Mouse (Mus musculus) cerebellum, adult 8-10 months (tissue): ENCODE results near the gene Grhl1.
A peak's percentile ranks its signal among the peaks of the same experiment; 100 is the strongest.
"Not testable (repeated sequence)": the region's sequence is repeated elsewhere in the genome, so short reads cannot be mapped to it uniquely, and the experiment has no call there.

Experiments used
- DNase-seq: peaks from one replicate; pipeline ENCODE4 v3.0.0; 2022

Gene Grhl1

DNA sequence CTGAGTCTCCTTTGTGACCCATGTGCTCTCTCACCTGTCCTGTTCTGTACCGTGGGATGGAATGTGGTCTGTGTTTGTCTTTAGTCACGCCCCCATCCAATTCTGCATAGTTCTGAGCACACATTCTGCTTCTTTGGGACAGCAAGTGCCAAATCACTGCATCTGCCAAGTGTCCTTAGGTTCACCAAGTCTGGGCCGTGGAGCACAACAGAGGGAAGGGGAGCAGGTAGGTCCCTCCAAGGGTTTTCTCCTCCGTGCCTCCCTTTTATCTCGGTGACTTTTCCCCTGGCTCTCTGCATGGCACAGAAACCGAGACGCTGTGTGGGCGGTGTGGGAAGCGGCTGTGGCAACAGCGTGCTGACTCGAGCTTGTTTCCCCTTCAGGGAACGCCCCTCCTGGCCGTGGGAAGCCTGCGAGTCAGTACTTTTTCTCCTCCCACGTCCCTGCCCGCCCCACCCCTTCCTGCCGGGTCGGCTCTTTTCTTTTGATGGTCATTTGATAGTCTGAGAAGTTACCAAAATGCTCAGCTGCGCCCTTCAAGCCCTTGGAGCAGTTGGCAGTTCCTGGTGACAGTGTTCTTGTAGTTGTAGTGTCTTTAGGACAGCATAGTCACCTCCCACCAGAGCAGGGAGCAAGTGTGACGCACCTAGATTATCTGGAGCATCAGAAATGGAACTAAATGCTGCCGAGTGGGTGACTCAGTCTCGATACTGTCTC lies 21.0 kb downstream of the Grhl1 start:
- DNase-seq = no peak

DNA sequence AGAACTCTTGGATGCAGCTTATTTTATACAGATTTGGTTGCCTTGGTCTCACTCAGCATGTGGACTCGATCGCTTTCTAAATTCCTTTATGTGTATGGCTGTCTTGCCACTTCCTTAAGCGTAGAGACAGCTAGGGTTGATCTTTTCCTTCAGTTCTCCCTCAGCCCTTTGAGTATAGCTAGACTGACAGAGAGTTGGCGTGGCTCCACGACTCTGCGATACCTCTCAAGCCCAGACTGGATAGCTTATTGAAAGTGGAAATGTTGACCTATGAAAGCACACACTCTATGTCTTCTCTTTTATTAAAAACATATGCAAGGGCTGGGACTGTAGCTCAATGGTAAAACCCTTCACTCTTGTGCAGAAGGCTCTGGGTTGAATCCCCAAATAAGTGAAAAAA lies 25.3 kb downstream of the Grhl1 start:
- no peak for DNase-seq

DNA sequence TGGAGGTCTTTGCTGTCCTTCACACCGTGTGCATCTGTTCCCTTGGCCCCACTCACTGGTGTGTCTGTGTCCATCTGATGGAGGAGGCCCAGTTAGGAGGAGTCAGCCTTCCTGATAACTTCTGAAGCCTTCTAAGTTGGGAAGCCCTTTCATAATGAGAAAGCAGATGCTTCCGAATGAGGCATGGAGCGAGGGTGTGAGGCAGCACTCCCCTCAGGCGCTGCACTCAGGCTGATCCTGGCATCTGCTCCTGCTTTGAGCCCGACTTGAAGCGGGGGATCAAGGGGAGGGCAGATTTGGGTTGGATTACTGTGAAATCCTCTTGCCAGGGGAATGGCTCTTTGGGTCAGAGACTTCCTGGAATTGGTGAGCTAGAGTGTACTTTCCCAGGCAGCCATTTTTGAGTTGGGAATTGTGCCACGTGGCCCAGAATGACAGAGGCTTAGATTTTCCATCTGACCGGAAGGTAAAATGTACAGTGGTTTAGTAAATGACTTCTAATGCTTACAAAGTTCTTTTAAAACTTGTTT lies 27.3 kb downstream of the Grhl1 start:
- no peak for DNase-seq

DNA sequence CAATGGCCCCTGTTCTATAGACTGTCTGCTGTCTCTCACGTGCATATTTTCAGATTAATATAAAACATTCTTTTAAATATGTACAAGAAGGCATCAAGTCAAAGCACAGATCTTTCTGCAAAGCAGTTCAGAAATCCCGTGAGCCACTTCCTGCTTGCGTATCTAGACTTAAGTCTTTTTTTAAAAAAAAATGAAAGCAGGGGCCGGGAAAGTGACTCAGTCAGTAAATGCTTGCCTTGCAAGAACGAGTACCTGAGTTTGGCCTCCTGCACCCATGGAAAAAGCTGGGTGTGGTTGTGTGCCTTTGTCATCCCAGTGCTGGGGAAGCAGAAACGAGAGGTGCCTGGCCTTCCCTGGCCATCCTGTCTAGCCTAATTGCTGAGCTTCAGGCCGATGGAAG lies 28.0 kb downstream of the Grhl1 start:
- no peak for DNase-seq

DNA sequence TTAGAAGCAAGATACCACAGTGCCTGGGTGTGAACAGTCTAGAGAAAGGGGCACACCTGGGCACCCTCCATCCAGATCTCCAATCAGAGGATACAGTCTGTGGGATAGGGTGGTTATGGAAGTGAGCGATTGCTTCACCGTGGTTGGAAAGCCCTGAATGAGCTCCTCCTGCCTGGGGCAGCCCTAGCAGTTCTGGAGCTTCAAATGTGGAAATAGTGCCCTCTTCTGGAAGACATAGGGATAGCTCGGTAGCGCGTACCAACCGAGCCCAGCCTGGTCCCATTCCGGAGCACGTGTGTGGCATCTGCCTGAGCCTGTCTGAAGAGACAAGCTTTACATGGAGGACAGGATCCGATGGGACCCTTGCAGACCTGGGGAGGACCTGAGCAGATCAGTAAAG lies 28.7 kb downstream of the Grhl1 start:
- DNase-seq = peak; percentile 63

DNA sequence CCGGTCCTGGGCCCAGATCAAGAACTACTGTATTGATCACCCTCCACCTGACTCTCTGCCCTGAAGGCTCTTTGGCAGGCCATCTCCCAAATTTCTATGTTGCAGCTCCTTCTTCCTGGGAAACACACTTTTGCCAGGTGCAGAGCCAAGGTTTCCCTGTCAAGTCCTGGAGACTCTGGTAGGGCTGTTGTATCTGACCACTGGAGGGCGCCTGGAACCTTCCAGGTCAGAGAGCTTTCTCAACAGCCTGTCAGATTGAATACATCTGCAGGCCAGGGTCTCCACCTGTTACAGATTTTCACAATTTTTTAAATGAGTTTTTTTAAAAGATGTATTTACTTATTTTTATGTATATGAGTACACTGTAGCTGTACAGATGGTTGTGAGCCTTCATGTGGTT lies 31.2 kb downstream of the Grhl1 start:
- DNase-seq = peak; percentile 38

DNA sequence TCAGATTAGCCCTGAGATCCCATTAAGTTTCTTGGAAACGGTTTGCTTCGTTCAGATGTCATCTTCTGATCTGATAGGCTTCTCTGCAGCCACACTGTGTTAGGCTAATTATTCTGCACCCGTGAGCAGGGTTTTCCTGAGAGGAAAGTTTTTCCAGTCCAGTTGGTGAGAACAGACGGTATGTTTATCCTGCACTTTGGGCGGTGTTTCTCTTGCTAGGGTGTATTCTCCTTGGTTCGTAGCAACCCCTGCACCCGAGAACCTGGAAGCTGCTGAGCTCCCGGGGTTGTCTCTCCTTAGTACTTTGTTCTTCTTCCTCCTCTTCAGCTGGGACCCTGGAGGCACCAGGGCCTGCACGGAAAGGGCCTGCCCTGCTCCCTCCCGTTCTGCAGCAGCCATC lies 34.1 kb downstream of the Grhl1 start:
- no peak for DNase-seq

DNA sequence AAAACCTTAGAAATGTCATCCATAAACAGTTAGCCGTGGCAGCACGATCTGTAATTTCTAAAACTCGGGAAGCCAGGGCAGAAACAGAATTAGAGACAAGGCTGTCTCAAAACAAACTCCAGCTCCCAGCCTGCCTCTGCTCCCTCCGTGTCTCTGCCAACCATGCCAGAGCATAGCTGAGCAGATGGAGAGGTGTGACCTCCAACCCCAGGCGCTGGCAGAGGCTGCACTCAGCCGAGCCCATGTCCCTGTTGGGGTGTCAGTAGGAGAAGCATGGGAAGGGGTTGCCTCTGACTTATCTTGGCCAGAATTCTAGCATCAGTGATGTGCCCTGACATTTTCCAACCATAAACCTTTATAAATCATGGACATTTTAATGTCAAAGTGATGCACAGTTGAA lies 40.5 kb downstream of the Grhl1 start:
- no peak for DNase-seq

DNA sequence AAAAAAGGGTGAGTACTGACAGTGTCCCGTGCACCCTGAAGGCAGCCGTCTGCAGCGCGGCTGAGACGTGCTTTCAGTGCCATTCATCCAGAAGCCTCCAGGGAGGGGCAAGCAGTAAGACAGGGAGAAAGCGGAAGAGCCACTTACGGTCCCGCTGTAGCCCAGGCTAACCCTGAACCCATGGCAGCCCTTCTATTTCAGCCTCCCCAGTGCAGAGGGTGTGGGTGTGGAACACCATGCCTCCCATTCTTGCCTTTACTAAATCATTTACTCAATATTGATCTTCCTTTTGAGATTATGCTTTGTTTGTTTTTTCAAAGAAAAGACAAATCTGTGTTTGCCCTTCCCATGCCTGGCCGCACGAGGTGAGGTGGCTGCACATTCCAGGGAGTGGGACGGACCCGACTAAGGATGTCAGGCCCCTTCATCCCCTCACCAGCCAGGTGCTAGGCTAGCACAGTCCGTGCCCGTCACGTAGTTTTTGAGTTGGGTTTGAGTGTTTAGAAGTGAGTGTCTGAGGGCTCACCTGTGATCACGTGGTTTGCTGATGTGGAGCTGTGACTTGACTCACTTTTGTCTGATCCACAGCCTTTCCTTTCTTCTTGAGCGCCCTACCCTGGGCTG lies 42.5 kb downstream of the Grhl1 start:
- DNase-seq = no peak

DNA sequence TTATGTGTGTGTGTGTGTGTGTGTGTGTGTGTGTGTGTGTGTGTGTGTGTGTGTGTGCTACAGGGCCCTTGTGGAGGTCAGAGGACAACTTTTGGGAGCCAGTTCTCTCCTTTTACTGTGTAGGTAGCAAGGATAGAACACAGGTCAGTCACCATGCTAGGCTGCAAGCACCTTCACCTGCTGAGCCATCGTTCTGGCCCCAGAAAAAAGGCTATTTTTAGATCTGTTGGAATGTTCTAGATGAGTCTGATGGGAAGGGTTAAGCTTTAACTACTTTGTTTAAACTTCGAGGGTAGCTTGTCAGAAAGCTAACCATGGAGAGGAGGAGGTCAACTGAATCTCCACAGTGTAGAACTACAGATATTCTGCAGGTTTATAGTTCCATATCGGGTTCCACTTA lies 43.1 kb downstream of the Grhl1 start:
- DNase-seq = no peak

DNA sequence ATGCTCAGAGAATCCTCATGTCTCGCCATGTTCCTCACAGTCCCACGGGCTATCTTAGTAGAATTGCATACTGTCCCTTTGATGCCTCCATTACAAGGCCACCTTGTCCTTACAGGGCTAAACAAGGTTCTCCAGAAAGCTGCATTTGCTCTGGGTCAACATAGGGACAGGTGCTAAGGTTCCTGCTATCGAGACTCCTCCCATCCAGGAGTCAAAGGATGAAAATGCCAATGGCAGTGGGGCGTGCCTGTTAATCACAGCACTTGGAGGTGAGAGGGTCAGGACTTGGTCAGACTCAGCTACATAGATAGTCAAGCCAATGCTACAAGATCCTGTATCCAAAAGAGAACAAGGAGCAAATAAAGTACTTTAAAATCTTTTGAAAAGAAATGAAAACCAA lies 47.4 kb downstream of the Grhl1 start:
- DNase-seq = no peak

DNA sequence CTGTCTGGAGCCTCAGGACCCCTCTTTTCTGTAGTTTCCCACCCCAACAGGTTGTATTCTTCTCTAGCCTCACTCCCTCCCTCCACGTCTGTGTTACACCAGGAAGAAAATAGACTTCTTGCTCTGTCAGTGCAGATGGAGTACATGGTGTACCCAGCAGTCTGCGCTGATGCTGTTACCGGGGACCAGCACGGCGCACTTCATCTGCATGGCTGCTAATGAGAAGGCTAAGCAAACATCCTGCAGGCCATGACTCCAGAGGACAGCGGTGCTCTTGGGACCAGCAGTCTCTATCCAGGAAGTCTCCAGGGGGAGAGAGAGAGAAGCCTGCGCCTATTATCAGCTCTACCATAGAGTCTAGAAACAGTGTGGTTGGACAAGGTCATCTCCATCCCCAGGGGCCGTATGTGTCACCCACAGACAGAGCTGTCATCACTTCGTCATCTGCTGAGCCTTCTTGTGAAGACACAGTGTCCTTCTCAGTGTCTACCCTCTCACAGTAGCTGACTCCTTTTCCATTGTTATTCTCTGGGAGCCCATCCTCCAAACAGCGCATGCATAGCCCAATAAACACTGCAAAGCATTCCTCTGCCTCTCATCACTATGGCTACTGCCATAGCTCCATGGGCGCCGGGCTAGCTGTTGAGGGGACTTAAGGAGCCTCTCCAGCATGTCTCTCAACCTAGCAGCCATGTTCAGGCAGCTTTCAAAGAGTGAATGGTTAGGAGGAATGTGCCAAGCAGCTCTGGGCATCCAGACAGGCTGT lies 51.6 kb downstream of the Grhl1 start:
- no peak for DNase-seq

DNA sequence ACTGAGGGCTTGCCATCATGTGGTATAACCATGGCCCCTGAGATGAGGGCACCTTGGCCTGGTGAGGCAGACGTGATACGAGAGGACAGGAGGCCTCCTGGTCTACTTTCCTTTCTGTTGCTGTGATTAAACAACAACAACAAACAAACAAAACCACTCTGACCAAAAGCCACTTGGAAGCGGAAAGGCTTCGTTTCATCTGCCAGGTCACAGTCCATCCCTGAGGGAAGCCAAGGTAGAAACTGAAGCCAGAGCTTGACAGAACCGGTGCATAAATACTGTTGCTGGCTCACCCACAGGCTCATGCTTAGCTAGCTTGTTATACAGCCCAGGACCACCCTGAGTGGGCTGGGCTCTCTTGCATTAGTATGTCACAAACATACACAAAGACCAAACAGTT lies 54.3 kb downstream of the Grhl1 start:
- no peak for DNase-seq

DNA sequence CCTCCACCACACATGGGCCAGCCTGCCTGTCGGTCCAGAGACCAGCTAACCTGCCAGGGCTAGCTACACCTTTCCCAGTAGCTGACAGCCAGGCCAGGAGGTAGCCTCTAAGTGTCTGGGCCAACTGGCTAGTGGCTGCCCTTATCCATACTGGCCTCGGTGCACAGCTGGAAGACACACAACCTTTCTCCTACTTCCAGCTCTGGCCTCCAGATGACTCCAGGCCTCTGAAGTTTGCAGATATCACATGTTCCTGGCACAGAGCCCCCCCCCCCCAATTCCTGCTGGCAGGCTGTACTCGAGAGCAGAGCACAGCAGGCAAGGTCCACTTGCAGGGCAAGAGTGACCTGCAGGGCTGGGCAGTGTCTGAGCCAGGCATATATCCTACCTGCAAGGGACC lies 55.1 kb downstream of the Grhl1 start:
- no peak for DNase-seq

DNA sequence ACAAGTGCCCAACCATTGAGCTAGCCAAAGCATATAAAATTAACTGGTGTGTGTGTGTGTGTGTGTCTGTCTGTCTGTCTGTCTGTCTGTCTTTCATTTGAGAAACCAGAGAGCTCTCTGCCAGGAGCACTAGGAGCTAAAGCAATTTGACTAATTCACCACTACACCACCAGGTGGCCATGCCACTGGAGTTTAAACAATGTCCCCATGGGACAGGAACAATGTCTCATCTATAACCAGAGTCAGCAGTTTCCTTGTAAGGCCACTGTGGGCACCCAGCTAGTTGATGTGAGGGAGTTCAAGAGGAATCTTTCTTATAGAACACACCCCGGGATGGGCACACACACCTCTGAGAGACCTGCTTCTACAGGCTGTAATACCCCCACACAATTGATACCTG lies 58.1 kb downstream of the Grhl1 start:
- no peak for DNase-seq

DNA sequence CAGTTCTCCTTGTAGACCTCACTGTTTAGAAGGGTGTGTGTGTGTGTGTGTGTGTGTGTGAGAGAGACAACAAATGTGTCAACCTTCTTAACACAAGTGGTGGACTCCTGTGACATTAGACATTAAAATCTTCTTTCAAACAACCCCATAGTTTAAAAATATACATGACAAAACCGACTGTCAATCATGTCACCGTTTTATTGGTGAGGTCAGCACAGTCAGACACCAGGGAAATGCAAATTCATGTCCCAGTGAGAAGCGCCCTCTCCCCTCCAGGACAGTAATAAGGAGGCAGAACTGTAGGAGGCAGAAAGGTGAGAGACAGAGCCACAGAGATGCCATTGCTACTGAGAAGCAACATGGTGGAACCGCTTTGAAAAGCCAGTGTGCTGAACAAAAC lies 60.3 kb downstream of the Grhl1 start:
- no peak for DNase-seq

DNA sequence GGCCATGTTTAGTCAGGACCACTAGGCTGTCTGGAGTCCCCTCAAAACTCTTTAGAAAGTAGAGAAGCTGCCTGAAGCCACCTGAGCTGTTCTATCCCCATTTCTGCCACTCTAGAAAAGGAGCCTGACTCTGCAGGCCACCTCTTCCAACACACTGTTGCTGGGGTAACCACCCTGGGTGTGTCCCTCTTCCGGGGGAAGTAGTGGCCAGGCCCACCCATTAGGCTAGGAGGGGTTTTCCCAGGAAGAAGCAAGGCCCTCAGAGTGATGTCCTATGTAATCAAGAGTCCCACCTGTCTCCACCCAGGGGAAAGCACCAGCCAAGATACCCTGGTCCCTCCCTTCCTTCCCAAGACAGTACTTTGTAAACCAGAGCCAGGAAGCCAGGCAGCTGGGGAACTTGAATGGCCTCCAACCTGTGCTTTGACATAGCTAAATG lies 61.7 kb downstream of the Grhl1 start:
- no peak for DNase-seq

DNA sequence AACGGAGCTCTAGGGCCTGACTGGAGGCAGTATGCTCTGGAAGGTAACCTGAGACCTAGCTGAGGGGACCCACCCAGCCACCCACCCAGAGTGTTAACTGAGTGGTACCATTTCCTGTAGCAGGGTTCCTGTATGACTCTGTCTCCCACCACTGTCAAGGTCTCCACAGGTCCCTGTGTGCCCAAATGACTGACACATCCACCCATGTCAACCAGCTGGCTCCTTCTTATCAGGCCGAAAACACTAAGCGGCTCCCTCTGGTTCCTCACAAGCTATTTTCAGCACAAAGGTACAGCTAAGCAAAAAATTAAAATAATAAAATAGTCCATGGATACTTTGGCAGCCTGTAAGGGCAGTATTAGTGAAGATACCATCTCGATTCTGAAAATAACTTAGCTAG lies 62.1 kb downstream of the Grhl1 start:
- DNase-seq = no peak

DNA sequence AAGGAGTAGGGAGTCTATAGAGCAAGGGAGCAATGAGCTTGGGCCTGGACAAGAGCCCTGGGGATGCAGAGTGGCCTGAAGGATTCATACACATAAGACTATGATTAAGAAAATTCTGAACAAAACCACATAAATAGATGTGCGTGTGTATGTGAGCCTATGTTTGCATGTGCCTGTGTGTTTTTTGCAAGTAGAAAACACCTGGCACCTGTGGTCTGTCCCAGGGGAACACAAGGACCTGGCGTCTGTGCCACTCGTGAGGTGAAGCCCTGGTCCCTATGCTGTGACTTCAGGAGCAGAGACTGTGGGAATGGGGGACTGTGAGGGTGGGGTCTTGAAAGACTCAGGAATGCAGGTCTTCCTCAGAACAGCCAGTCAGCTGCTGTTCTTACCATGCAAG lies 62.6 kb downstream of the Grhl1 start:
- no peak for DNase-seq

DNA sequence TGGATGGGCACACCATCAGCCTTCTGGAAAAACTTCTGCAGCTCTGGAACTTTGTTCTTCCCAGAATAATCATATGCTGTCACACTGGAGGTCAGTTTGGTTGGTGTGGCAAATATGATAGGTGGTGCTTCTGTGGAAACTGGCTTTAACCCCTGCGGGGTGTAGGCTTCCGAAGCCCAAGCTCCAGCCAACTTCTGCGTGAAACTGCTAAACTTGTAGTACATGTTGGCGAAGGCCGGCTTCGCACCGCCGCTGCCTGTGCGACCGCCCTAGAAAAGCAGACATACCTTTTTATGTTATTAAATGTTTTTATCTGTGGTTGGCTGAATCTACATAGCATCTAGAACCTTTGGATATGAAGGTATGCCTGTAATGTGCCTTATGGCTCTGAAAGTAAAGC lies 66.7 kb downstream of the Grhl1 start:
- not testable (repeated sequence) for DNase-seq

DNA sequence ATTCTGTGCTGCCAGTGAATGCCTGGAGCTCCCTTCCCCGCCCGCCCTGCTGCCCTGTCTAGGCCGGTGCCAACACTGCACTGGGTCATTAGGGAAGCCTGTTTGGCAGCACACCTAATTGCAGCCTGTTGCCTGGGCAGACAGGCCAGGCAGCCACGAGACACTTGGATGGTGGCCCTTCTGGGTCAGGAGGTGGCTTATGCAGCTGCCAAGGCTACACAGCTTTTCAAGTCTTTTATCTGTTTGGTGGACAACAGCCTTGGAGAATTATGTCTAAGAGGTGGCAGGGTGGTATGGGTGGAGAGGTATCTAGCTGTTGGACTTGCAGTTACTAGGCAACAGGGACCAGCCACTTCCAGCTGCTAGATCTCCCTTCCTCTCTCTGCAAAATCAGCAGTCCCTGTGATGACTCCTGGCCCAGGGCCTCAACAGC lies 70.3 kb downstream of the Grhl1 start:
- DNase-seq = peak; percentile 46

DNA sequence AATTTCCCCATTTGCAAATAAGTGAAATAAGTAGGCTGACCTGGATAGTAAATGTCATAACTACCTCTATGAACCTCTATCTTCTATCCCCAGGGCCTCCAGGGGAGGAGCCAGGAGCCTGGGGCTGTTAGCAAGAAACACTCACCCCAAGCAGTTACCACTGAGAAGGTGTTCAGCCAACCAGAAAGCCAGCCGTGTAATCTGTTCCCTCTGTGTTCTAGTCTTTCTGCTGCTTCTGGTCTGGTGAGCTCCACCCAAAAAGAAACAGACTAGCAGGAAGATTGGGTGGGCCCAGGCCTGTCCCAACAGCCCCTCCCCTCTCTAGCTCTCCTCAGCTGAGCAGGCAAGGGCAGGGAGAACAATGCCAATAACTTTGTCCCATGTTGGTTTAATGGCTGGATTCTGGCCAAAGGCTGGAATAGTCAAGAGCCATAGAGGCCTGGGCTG lies 72.1 kb downstream of the Grhl1 start:
- no peak for DNase-seq

DNA sequence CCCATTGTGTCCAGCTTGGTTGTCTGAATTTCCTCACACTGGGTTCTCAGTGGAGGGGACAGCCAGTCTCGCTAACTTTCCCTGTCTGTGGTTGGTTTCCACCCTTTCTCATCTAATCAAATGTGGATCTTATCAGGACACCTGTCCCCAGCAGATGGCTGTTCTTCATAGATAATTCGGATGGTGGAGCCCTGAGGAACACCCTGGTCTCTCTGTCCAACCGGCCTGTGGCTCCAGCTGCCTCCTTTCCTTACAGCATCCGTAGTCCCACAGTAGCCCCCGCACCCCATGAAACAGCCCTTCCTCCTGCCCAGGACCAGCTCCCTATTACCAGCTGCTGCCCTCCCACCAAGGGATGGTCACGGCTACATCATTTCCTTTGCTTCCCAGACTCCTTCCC lies 73.8 kb downstream of the Grhl1 start:
- DNase-seq = no peak

DNA sequence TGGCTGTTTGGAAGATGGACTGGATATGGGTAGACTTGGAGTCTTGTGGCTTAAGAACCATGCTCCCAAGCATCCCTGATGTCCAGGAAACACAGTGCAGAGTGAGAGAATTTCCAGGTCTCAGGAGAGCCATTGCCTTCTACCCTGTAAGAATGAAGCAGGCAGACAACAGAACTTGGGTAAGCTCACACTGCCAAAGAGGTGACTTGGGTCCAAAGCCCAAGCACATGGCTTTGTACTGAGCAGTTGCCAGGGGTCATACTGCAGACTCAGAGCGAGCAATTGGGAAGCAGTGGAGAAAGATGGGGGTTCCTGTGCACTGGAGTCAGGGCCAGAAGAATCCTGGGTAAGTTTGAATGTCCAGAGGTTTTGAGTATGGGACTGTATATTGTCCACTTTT lies 76.0 kb downstream of the Grhl1 start:
- DNase-seq = no peak
